Mouse (Mus musculus) lung, adult 2 months (tissue): ENCODE results near the gene Dnah14.

Experiments
- CTCF ChIP-seq: fragments of 200-500 bp; IDR thresholded peaks from 2 replicates; pipeline ENCODE4 v1.5.1; 2011; ENCODE audit warnings: mild to moderate bottlenecking, low read length, control low read depth; ENCODE audit not compliant: insufficient read depth
- POLR2A ChIP-seq: fragments of 200-500 bp; IDR thresholded peaks from 2 replicates; pipeline ENCODE4 v1.6.1; 2011; ENCODE audit warnings: low read depth, mild to moderate bottlenecking, control low read depth, low read length, borderline replicate concordance; ENCODE audit errors: extremely low read depth

DNA sequence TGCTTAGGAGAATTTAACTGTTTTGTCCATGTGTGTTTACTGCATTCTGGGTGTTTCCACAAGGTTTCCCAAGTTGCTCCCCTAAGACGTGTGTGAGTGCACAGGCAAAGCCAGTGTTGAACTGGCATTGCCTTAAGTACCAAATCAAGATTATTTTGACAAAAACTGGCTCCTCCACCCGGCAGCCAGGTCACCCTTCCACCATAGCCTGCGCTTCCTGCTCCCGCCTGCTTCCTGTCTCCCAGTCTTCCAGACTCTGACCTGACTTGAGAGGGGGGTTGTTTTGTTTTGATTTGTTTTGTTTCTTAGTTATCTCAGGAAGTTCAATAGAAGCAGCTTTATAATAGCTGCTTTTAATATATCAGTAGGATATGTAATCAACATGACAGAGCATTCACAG, 90.4 kb downstream of the Dnah14 start:
- no peak for TF ChIP-seq CTCF
- no peak for TF ChIP-seq POLR2A
